In genomic region chr13:55544792-55545191, GRCm38 (mm10) we compare ENCODE assay signal across 29 mouse cellular contexts. TPM values are rescaled to one million over a fixed set of nuclear protein-coding genes. Genes with fewer than 3 reads are reported as not detected.
DNase-seq lines count a peak whose midpoint lies in the region; ATAC-seq and TF ChIP-seq lines count a peak whose summit lies in the region.
"Had no signal": no experiment of that assay in that cellular context is flagged by ENCODE, and none has a peak within 500 bp of the region (broad histone marks: within the 10 kb centered on the region; RNA-seq: fewer than 3 reads in every experiment).

No protein-coding gene starts in this region.

- H3K9me3 ChIP-seq in stomach, embryonic 15.5 days = no peaks in the 10 kb centered on the region
- H3K9me3 ChIP-seq in stomach, postnatal 0 days (ENCODE audit: control insufficient read depth, low read length) = no peaks in the 10 kb centered on the region
- no peaks in the 10 kb centered on the region for H3K9me3 ChIP-seq in liver, embryonic 11.5 days (ENCODE audit: control insufficient read depth, low read length)
- no peaks in the 10 kb centered on the region for H3K9me3 ChIP-seq in liver, embryonic 16.5 days (replicated peaks; ENCODE audit: control insufficient read depth, low read length)
- H3K9me3 ChIP-seq: embryonic facial prominence, embryonic 10.5 days; embryonic facial prominence, embryonic 15.5 days; G1E; heart, embryonic 12.5 days; hindbrain, embryonic 13.5 days; midbrain, embryonic 10.5 days; midbrain, embryonic 15.5 days; neural tube, embryonic 15.5 days had no signal

- H3K27ac ChIP-seq in stomach, embryonic 15.5 days = no peak overlapping the region
- H3K27ac ChIP-seq in stomach, postnatal 0 days (replicated peaks) = no peak overlapping the region
- H3K27ac ChIP-seq in liver, embryonic 11.5 days (ENCODE audit: low read depth, low read length) = peak overlapping the region; percentile 10; the same call in 1 of the 2 replicates
- no peak overlapping the region for H3K27ac ChIP-seq in liver, embryonic 16.5 days (ENCODE audit: low read length)
- H3K27ac ChIP-seq: embryonic facial prominence, embryonic 10.5 days; embryonic facial prominence, embryonic 15.5 days; hindbrain, embryonic 13.5 days; midbrain, embryonic 10.5 days; midbrain, embryonic 15.5 days; neural tube, embryonic 15.5 days had no signal

- no peak overlapping the region for H3K4me3 ChIP-seq in stomach, embryonic 15.5 days (replicated peaks)
- H3K4me3 ChIP-seq in stomach, postnatal 0 days (ENCODE audit: low read depth, low read length) = no peak overlapping the region
- no peak overlapping the region for H3K4me3 ChIP-seq in liver, embryonic 11.5 days (ENCODE audit: low read depth, low read length)
- H3K4me3 ChIP-seq in liver, embryonic 16.5 days (ENCODE audit: low read depth, low read length) = no peak overlapping the region
- H3K4me3 ChIP-seq: embryonic facial prominence, embryonic 10.5 days; embryonic facial prominence, embryonic 15.5 days; heart, embryonic 12.5 days; hindbrain, embryonic 13.5 days; midbrain, embryonic 10.5 days; midbrain, embryonic 15.5 days; neural tube, embryonic 15.5 days had no signal

- no peaks in the 10 kb centered on the region for H3K27me3 ChIP-seq in stomach, embryonic 15.5 days (replicated peaks)
- no peaks in the 10 kb centered on the region for H3K27me3 ChIP-seq in stomach, postnatal 0 days (ENCODE audit: control insufficient read depth, insufficient read depth, low read length)
- H3K27me3 ChIP-seq in liver, embryonic 11.5 days (replicated peaks; ENCODE audit: control insufficient read depth, insufficient read depth, low read length) = no peaks in the 10 kb centered on the region
- no peaks in the 10 kb centered on the region for H3K27me3 ChIP-seq in liver, embryonic 16.5 days (ENCODE audit: control insufficient read depth, insufficient read depth, low read depth, low read length)
- H3K27me3 ChIP-seq: embryonic facial prominence, embryonic 15.5 days; heart, embryonic 12.5 days; hindbrain, embryonic 13.5 days; midbrain, embryonic 15.5 days; neural tube, embryonic 15.5 days had no signal

- H3K36me3 ChIP-seq in stomach, embryonic 15.5 days = peaks cover 60% of the 10 kb centered on the region
- H3K36me3 ChIP-seq in stomach, postnatal 0 days (ENCODE audit: control insufficient read depth, insufficient read depth, low read length) = peaks cover 39% of the 10 kb centered on the region
- peaks cover 35% of the 10 kb centered on the region for H3K36me3 ChIP-seq in liver, embryonic 11.5 days (ENCODE audit: control insufficient read depth, insufficient read depth, low read length)
- H3K36me3 ChIP-seq in liver, embryonic 16.5 days (ENCODE audit: control insufficient read depth, insufficient read depth) = peaks cover 14% of the 10 kb centered on the region

- no peak overlapping the region for H3K4me2 ChIP-seq in stomach, embryonic 15.5 days
- no peak overlapping the region for H3K4me2 ChIP-seq in stomach, postnatal 0 days (replicated peaks; ENCODE audit: low read depth)
- H3K4me2 ChIP-seq in liver, embryonic 11.5 days = no peak overlapping the region
- H3K4me2 ChIP-seq in liver, embryonic 16.5 days (ENCODE audit: low read depth, low read length) = no peak overlapping the region
- H3K4me2 ChIP-seq: embryonic facial prominence, embryonic 15.5 days; heart, embryonic 12.5 days; hindbrain, embryonic 13.5 days; midbrain, embryonic 15.5 days; neural tube, embryonic 15.5 days had no signal

- peak; percentile 44; the same call in 1 of the 2 replicates for ATAC-seq in stomach, embryonic 15.5 days (ENCODE audit: insufficient read depth, low FRiP score, low read depth)
- no peak for ATAC-seq in stomach, postnatal 0 days (ENCODE audit: low FRiP score, low TSS enrichment)
- peak; percentile 94 for ATAC-seq in liver, embryonic 11.5 days (replicated peaks; ENCODE audit: low FRiP score)
- peak; percentile 89 for ATAC-seq in liver, embryonic 16.5 days (ENCODE audit: low read depth)
- ATAC-seq: forebrain, embryonic 14.5 days; intestine, embryonic 16.5 days; midbrain, embryonic 15.5 days had no signal

- no peak for DNase-seq in stomach, postnatal 0 days (ENCODE audit: low spot score)
- DNase-seq in liver, embryonic 11.5 days (ENCODE audit: low spot score) = no peak
- DNase-seq in cerebellum, postnatal 4 days (ENCODE audit: low spot score in 2 of 2) = no peak
- DNase-seq in adrenal gland, postnatal 25 days = no peak
- no peak for DNase-seq in gastrocnemius, adult 8-10 months (ENCODE audit: low spot score in 2 of 2)
- DNase-seq: adrenal gland, postnatal 36 days; cerebellum, adult 9-11 months; gastrocnemius, postnatal 25 days; heart, adult 18-20 months; heart, postnatal 4 days; kidney, adult 9 months; kidney, postnatal 10 days; lung, postnatal 36 days; retina, postnatal 1 day; right cerebral cortex, postnatal 25 days; thymus, adult 2 months; thymus, postnatal 36 days had no signal

- H3K9ac ChIP-seq in stomach, embryonic 15.5 days = no peak overlapping the region
- H3K9ac ChIP-seq in stomach, postnatal 0 days (ENCODE audit: low read length) = no peak overlapping the region
- H3K9ac ChIP-seq in liver, embryonic 11.5 days (ENCODE audit: low read depth, low read length) = no peak overlapping the region
- no peak overlapping the region for H3K9ac ChIP-seq in liver, embryonic 16.5 days (ENCODE audit: low read depth, low read length)
- H3K9ac ChIP-seq: embryonic facial prominence, embryonic 15.5 days; heart, embryonic 12.5 days; hindbrain, embryonic 13.5 days; midbrain, embryonic 15.5 days; neural tube, embryonic 15.5 days had no signal

- WGBS in stomach, embryonic 15.5 days = 84% methylated on average over 6 of the region's 6 CpGs
- WGBS in stomach, postnatal 0 days = 92% methylated on average over 6 of the region's 6 CpGs
- WGBS in liver, embryonic 11.5 days = 65% methylated on average over 6 of the region's 6 CpGs
- WGBS in liver, embryonic 16.5 days (ENCODE audit: insufficient replicate concordance) = 28% methylated on average over 6 of the region's 6 CpGs

- TF ChIP-seq EP300 in stomach, postnatal 0 days (optimal IDR thresholded peaks at IDR 0.05) = no peak

- no peaks in the 10 kb centered on the region for H3K4me1 ChIP-seq in stomach, embryonic 15.5 days
- H3K4me1 ChIP-seq in stomach, postnatal 0 days (replicated peaks; ENCODE audit: control insufficient read depth, insufficient read depth) = no peaks in the 10 kb centered on the region
- H3K4me1 ChIP-seq in liver, embryonic 11.5 days (replicated peaks; ENCODE audit: control insufficient read depth, insufficient read depth, low read length) = peaks cover 8% of the 10 kb centered on the region
- H3K4me1 ChIP-seq in liver, embryonic 16.5 days (ENCODE audit: control insufficient read depth, low read depth, low read length) = peaks cover 21% of the 10 kb centered on the region
- H3K4me1 ChIP-seq: embryonic facial prominence, embryonic 10.5 days; embryonic facial prominence, embryonic 15.5 days; heart, embryonic 12.5 days; hindbrain, embryonic 13.5 days; midbrain, embryonic 10.5 days; midbrain, embryonic 15.5 days; neural tube, embryonic 15.5 days had no signal

- no peak for TF ChIP-seq CTCF in stomach, postnatal 0 days (IDR thresholded peaks at IDR 0.05; ENCODE audit: low read depth)

RNA-seq across cellular contexts. Expression of gene Ddx41, which starts 8.3 kb away (rescaled TPM):
- polyA plus RNA-seq in stomach, embryonic 15.5 days (2015; fragmentation: Nextera tagmentation; extraction: Ambion mirVana) = 52.7 and 54.5 TPM in 2 replicates
- polyA plus RNA-seq in stomach, postnatal 0 days (2015; fragmentation: Nextera tagmentation; extraction: Ambion mirVana) = 24.2 and 25.6 TPM in 2 replicates
- 62.9 and 64.6 TPM in 2 replicates for polyA plus RNA-seq in liver, embryonic 11.5 days (2014; fragmentation: Nextera tagmentation; extraction: Ambion mirVana)
- 20.9 and 22.0 TPM in 2 replicates for polyA plus RNA-seq in liver, embryonic 16.5 days (2015; fragmentation: Nextera tagmentation; extraction: Ambion mirVana)
- total RNA-seq in adrenal gland, postnatal 25 days (2021) = 52.6 and 57.3 TPM in 2 replicates
- 10 to 100 TPM in 1 of 4 experiments, 1 to 10 TPM in 3; 8.3 to 12.2 (median 9.2) TPM for total RNA-seq in gastrocnemius, adult 8-10 months (2022)

RNA-seq across cellular contexts. Expression of gene Dok3, which starts 15.7 kb away (rescaled TPM):
- polyA plus RNA-seq in stomach, embryonic 15.5 days (2015; fragmentation: Nextera tagmentation; extraction: Ambion mirVana) = 4.3 and 5.3 TPM in 2 replicates
- 1.0 and 1.3 TPM in 2 replicates for polyA plus RNA-seq in stomach, postnatal 0 days (2015; fragmentation: Nextera tagmentation; extraction: Ambion mirVana)
- 4.3 and 6.0 TPM in 2 replicates for polyA plus RNA-seq in liver, embryonic 11.5 days (2014; fragmentation: Nextera tagmentation; extraction: Ambion mirVana)
- polyA plus RNA-seq in liver, embryonic 16.5 days (2015; fragmentation: Nextera tagmentation; extraction: Ambion mirVana) = 9.3 and 10.9 TPM in 2 replicates
- 3.4 and 4.4 TPM in 2 replicates for total RNA-seq in adrenal gland, postnatal 25 days (2021)
- 1 to 10 TPM in 1 of 4 experiments, under 1 TPM in 3; 0.61 to 1.1 (median 0.79) TPM for total RNA-seq in gastrocnemius, adult 8-10 months (2022)

RNA-seq across cellular contexts. Expression of gene Fam193b, which starts 26.1 kb away (rescaled TPM):
- 29.1 and 32.1 TPM in 2 replicates for polyA plus RNA-seq in stomach, embryonic 15.5 days (2015; fragmentation: Nextera tagmentation; extraction: Ambion mirVana)
- polyA plus RNA-seq in stomach, postnatal 0 days (2015; fragmentation: Nextera tagmentation; extraction: Ambion mirVana) = 10.2 and 11.1 TPM in 2 replicates
- 18.7 and 25.3 TPM in 2 replicates for polyA plus RNA-seq in liver, embryonic 11.5 days (2014; fragmentation: Nextera tagmentation; extraction: Ambion mirVana)
- 8.4 and 8.7 TPM in 2 replicates for polyA plus RNA-seq in liver, embryonic 16.5 days (2015; fragmentation: Nextera tagmentation; extraction: Ambion mirVana)
- 75.2 and 75.3 TPM in 2 replicates for total RNA-seq in adrenal gland, postnatal 25 days (2021)
- 10 to 100 TPM in 3 of 4 experiments, 1 to 10 TPM in 1; 7.8 to 14.0 (median 10.1) TPM for total RNA-seq in gastrocnemius, adult 8-10 months (2022)

RNA-seq across cellular contexts. Expression of gene Tmed9, which starts 28.7 kb away (rescaled TPM):
- polyA plus RNA-seq in stomach, embryonic 15.5 days (2015; fragmentation: Nextera tagmentation; extraction: Ambion mirVana) = 150 and 156 TPM in 2 replicates
- 123 and 136 TPM in 2 replicates for polyA plus RNA-seq in stomach, postnatal 0 days (2015; fragmentation: Nextera tagmentation; extraction: Ambion mirVana)
- polyA plus RNA-seq in liver, embryonic 11.5 days (2014; fragmentation: Nextera tagmentation; extraction: Ambion mirVana) = 58.7 and 61.9 TPM in 2 replicates
- 55.7 and 63.6 TPM in 2 replicates for polyA plus RNA-seq in liver, embryonic 16.5 days (2015; fragmentation: Nextera tagmentation; extraction: Ambion mirVana)
- total RNA-seq in adrenal gland, postnatal 25 days (2021) = 144 and 170 TPM in 2 replicates
- total RNA-seq in gastrocnemius, adult 8-10 months (2022) = 10 to 100 TPM; 54.1 to 64.0 (median 60.1) TPM

RNA-seq across cellular contexts. Expression of gene Pdlim7, which starts 31.3 kb away (rescaled TPM):
- 198 and 218 TPM in 2 replicates for polyA plus RNA-seq in stomach, embryonic 15.5 days (2015; fragmentation: Nextera tagmentation; extraction: Ambion mirVana)
- polyA plus RNA-seq in stomach, postnatal 0 days (2015; fragmentation: Nextera tagmentation; extraction: Ambion mirVana) = 174 and 193 TPM in 2 replicates
- polyA plus RNA-seq in liver, embryonic 11.5 days (2014; fragmentation: Nextera tagmentation; extraction: Ambion mirVana) = 86.4 and 94.6 TPM in 2 replicates
- 24.4 and 27.9 TPM in 2 replicates for polyA plus RNA-seq in liver, embryonic 16.5 days (2015; fragmentation: Nextera tagmentation; extraction: Ambion mirVana)
- total RNA-seq in adrenal gland, postnatal 25 days (2021) = 17.6 and 18.7 TPM in 2 replicates
- 100 to 1,000 TPM; 476 to 539 (median 493) TPM for total RNA-seq in gastrocnemius, adult 8-10 months (2022)
